Mouse (Mus musculus): ENCODE data around the gene Tmem242. TPM values are rescaled to one million over a fixed set of nuclear protein-coding genes. Genes with fewer than 3 reads are reported as not detected.

Tmem242 gene
- polyA plus RNA-seq, 1 experiment: 72.7 TPM

DNA sequence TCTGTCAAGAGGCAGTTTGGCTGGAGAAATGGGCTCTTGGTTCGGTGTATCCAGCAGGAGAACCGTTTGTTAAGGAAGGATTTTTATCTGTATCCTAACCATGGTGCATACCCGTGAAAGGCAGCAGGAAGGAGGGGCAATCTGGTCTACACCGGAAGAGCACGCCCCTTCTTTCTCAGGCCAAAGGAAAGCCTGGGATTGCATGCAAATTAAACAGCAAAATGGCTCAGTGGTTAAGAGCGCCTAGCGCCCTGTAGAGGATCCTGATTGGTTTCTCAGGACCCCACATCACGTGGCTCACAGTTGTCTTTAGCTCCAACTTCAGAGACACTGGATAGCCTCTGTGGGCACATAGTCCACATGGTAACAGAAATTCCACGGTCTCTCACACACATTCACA, 21.0 kb downstream of the Tmem242 start:
- Histone ChIP-seq H3K4me3 (ENCODE audit: insufficient read depth, low read length) (no peak overlapping the region), H3K4me1 (ENCODE audit: control insufficient read depth, insufficient read depth, low read length) (no peaks in the 10 kb centered on the region), H3K27ac (ENCODE audit: insufficient read depth, low read depth, low read length) (no peak overlapping the region)
- TF ChIP-seq POLR2A (IDR thresholded peaks at IDR 0.05; ENCODE audit: borderline replicate concordance, low read depth, low read length) (no peak), CTCF (IDR thresholded peaks at IDR 0.05; ENCODE audit: low read depth, low read length) (no peak)

DNA sequence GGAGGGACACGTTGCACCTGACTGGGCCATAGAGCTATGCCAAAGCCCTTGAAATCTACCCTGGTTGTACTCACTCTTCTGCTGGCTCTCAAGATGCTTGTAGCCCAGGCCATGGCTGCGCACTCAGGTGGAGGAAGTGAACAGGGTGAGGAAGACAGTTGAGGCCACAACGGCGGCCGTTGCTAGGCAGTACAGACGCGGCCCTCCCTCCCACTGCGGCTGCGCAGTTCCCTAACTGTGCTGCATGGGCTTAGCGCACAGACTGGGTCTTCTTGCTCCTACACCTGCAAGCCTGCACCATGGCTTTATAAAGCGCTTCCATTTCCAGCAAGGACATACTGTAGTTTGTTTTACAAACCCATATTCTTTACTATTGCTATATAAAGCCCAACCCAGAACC, 21.5 kb downstream of the Tmem242 start, which contains the start of gene Ldhal6b:
Ldhal6b (minus strand) TSS at position 223 of the 400 bp plus-strand sequence.
- TF ChIP-seq POLR2A (IDR thresholded peaks at IDR 0.05; ENCODE audit: borderline replicate concordance, low read depth, low read length) (no peak), CTCF (IDR thresholded peaks at IDR 0.05; ENCODE audit: low read depth, low read length) (no peak)
- H3K4me1 ChIP-seq (ENCODE audit: control insufficient read depth, insufficient read depth, low read length): no peaks in the 10 kb centered on the region
- H3K4me3 ChIP-seq (ENCODE audit: insufficient read depth, low read length): no peak within 1 kb of the TSS
- no peak within 1 kb of the TSS for H3K27ac ChIP-seq (ENCODE audit: insufficient read depth, low read depth, low read length)

DNA sequence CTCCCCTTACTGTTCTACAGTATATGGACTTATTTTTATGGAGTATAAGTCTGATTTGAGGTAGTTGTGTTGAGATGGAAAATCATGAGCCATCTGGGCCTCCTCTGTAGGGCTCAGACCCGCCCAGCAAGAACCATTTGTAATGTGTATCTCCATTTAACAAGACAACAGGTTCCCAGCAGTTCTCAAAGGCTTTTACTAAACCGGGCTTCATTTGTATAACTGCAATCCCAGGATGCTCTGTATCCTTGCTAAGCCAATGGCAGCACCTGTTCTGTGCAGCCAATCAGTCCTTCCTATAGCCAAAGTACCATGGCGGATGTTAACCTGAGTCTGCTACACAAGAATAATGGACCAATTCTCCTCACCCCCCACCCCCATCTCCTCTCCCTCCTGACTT, 23.5 kb downstream of the Tmem242 start:
- Histone ChIP-seq H3K4me1 (ENCODE audit: control insufficient read depth, insufficient read depth, low read length) (no peaks in the 10 kb centered on the region), H3K4me3 (ENCODE audit: insufficient read depth, low read length) (no peak overlapping the region), H3K27ac (ENCODE audit: insufficient read depth, low read depth, low read length) (no peak overlapping the region)
- TF ChIP-seq CTCF (IDR thresholded peaks at IDR 0.05; ENCODE audit: low read depth, low read length) (no peak), POLR2A (IDR thresholded peaks at IDR 0.05; ENCODE audit: borderline replicate concordance, low read depth, low read length) (no peak)

DNA sequence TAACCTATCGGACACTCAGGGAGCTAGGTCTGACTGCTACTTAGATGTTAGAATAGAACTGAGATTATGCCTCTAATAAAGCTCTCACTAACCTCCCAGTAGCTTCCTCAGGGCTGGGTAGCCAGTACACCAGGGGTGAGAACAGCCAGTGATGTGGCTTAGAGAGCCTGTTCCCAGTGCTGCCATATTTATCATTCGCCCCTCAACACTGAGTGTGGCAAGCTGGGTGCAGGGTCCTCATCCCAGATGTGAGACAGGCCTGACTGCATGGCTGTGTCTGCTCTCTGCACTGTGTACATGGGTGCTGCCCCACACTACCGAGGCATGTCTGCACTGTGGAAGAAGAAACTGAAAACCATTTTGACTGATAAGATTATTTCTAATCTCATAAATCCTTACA, 26.0 kb downstream of the Tmem242 start:
- Histone ChIP-seq H3K4me3 (ENCODE audit: insufficient read depth, low read length) (no peak overlapping the region), H3K27ac (ENCODE audit: insufficient read depth, low read depth, low read length) (no peak overlapping the region), H3K4me1 (ENCODE audit: control insufficient read depth, insufficient read depth, low read length) (no peaks in the 10 kb centered on the region)
- TF ChIP-seq POLR2A (IDR thresholded peaks at IDR 0.05; ENCODE audit: borderline replicate concordance, low read depth, low read length): no peak
- no peak for TF ChIP-seq CTCF (IDR thresholded peaks at IDR 0.05; ENCODE audit: low read depth, low read length)

DNA sequence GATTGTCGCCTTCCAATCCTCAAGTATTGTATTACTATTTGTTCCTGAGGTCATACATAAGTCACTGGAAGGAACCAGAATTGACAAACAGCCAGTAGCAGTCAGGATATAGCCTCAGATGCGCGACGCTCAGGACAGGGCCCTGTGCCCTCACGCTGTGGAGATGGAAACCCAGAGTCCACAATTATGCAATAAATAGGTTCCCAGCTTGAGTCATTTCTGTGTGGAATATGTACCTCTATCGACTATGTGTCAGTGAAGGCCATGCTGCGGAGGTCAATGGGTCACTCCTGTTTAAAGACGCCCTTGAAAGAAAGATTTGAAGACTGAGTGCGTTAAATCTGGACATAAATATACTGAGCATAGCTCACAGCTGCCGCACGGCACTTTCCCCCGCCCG, 26.7 kb downstream of the Tmem242 start:
- Histone ChIP-seq H3K27ac (ENCODE audit: insufficient read depth, low read depth, low read length) (no peak overlapping the region), H3K4me1 (ENCODE audit: control insufficient read depth, insufficient read depth, low read length) (no peaks in the 10 kb centered on the region), H3K4me3 (ENCODE audit: insufficient read depth, low read length) (no peak overlapping the region)
- TF ChIP-seq POLR2A (IDR thresholded peaks at IDR 0.05; ENCODE audit: borderline replicate concordance, low read depth, low read length) (no peak), CTCF (IDR thresholded peaks at IDR 0.05; ENCODE audit: low read depth, low read length) (no peak)

DNA sequence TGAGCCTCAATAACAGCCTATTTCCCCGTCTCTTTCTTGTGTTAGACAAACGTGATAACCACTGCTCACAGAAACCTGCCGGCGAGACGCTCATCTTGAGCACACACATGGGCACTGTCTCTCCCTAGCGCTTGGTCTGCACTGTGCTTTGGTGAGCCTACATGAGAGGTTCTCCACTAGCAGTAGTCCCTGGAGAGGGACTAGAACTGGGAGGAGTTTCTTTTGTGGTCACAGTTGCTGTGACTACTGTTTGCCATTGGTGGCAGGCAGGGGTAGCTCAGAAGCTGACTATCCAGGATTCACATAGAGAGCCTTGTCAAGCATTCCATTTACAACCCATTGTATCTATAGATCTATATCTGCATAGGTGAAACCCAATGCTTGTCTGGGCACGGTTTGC, 27.3 kb downstream of the Tmem242 start:
- no peak overlapping the region for H3K27ac ChIP-seq (ENCODE audit: insufficient read depth, low read depth, low read length)

DNA sequence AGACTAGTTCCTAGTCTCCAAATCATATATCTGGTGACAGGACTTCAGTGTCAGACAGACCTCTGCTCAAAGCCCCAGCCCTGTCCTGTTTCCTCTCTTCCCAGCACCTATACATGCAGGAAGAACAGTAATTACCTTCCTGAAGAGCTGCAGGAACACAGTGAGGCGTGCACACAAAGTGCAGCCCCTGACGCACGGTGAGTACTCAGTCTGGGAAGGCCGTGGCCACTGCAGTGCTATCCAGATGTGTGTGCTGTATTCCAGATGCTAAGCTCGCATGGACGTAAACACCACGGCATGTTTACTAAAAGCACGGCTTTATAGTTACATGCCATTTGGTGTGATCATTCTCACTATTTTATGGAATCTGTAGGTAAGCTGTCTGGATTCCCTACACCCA, 27.8 kb downstream of the Tmem242 start:
- TF ChIP-seq CTCF (IDR thresholded peaks at IDR 0.05; ENCODE audit: low read depth, low read length): no peak
- no peak for TF ChIP-seq POLR2A (IDR thresholded peaks at IDR 0.05; ENCODE audit: borderline replicate concordance, low read depth, low read length)

More for the DNA sequence above, 27.3 kb downstream of the Tmem242 start:
- no peak for TF ChIP-seq CTCF (IDR thresholded peaks at IDR 0.05; ENCODE audit: low read depth, low read length)
- TF ChIP-seq POLR2A (IDR thresholded peaks at IDR 0.05; ENCODE audit: borderline replicate concordance, low read depth, low read length): no peak
- H3K4me1 ChIP-seq (ENCODE audit: control insufficient read depth, insufficient read depth, low read length): no peaks in the 10 kb centered on the region
- no peak overlapping the region for H3K4me3 ChIP-seq (ENCODE audit: insufficient read depth, low read length)

DNA sequence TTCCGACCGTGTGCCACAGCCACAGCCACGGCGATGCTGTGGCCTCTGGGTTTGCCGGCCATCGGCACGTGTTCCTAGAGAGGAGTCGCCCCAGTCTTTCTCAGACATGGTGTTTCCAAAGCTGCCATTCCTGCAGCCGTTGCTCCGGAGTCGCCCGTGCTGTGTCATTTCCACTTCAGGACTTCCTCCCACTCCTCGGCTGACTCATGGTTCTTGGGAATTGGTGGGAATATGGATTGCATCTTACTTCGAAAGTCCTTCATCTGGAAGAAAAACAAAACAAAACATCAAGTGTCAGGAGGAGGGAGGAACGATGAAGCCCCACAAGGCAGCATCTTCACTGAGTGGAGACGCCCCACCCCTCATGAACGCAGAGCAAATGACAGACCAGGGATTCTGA, 28.9 kb downstream of the Tmem242 start:
- TF ChIP-seq POLR2A (IDR thresholded peaks at IDR 0.05; ENCODE audit: borderline replicate concordance, low read depth, low read length) (no peak), CTCF (IDR thresholded peaks at IDR 0.05; ENCODE audit: low read depth, low read length) (no peak)
- Histone ChIP-seq H3K4me1 (ENCODE audit: control insufficient read depth, insufficient read depth, low read length) (no peaks in the 10 kb centered on the region), H3K27ac (ENCODE audit: insufficient read depth, low read depth, low read length) (no peak overlapping the region), H3K4me3 (ENCODE audit: insufficient read depth, low read length) (no peak overlapping the region)

More for the DNA sequence above, 27.8 kb downstream of the Tmem242 start:
- Histone ChIP-seq H3K4me3 (ENCODE audit: insufficient read depth, low read length) (no peak overlapping the region), H3K27ac (ENCODE audit: insufficient read depth, low read depth, low read length) (no peak overlapping the region), H3K4me1 (ENCODE audit: control insufficient read depth, insufficient read depth, low read length) (no peaks in the 10 kb centered on the region)

DNA sequence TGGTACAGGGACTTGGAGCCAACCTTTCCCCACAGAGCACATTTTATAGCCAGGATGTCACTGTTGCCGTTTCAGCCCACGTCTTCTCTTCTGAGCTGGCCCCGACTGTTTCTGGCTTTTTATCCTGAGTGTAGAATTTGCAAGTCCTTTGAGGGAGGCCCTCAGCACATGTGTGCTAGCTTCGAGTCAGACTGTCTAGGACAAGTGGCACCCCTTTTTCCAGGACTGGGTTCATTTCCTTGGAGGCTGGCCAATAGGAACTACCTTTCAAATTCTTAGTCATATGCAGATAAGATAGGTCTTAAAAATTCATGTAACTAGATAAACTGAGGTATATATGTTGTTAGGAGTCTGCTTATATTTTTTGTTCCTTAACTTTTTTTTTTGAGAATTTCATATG, 29.7 kb downstream of the Tmem242 start:
- no peak for TF ChIP-seq POLR2A (IDR thresholded peaks at IDR 0.05; ENCODE audit: borderline replicate concordance, low read depth, low read length)
- TF ChIP-seq CTCF (IDR thresholded peaks at IDR 0.05; ENCODE audit: low read depth, low read length): no peak
- Histone ChIP-seq H3K27ac (ENCODE audit: insufficient read depth, low read depth, low read length) (no peak overlapping the region), H3K4me3 (ENCODE audit: insufficient read depth, low read length) (no peak overlapping the region), H3K4me1 (ENCODE audit: control insufficient read depth, insufficient read depth, low read length) (no peaks in the 10 kb centered on the region)

DNA sequence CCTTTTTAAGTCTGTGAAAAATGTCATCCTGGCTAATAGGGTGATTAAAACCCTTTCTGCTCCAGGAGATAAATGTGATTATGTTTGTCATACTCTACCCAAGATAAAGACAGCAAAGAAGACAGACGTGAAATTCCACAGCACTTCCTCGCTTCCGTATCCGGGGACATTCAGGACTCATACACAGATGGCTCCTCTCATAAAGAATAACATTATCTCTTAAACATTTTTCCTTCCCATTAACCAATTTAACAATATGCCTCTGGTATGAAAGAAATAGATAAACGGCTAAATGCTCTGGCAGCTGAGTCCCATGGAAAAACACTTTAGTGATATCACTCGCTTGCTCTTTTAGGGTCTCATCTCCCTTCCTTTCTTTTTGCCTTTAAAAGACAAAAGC, 33.0 kb downstream of the Tmem242 start:
- no peak overlapping the region for H3K27ac ChIP-seq (ENCODE audit: insufficient read depth, low read depth, low read length)

DNA sequence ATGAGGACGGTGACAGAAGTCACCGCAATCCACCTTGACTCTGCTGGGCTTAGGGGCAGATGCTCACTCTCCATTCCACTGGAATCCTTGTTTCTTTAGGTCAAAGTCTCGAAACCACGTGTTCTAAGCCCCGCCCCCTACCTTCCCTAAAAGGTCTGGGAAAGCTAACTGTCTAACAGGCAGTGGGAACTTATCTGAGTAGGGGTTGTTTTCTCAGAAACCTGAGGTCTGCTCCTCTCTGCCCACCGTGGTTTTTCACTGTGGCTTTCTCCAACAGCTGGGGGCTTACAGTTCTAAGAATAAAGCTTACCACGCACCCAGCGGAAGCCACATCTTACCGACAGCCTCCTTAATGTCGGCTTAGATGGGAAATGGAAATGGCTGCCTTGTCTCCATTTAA, 33.5 kb downstream of the Tmem242 start:
- Histone ChIP-seq H3K4me1 (ENCODE audit: control insufficient read depth, insufficient read depth, low read length) (peaks cover 8% of the 10 kb centered on the region), H3K4me3 (ENCODE audit: insufficient read depth, low read length) (no peak overlapping the region), H3K27ac (ENCODE audit: insufficient read depth, low read depth, low read length) (no peak overlapping the region)
- TF ChIP-seq POLR2A (IDR thresholded peaks at IDR 0.05; ENCODE audit: borderline replicate concordance, low read depth, low read length) (no peak), CTCF (IDR thresholded peaks at IDR 0.05; ENCODE audit: low read depth, low read length) (no peak)

More for the DNA sequence above, 33.0 kb downstream of the Tmem242 start:
- H3K4me1 ChIP-seq (ENCODE audit: control insufficient read depth, insufficient read depth, low read length): peaks cover 8% of the 10 kb centered on the region
- no peak for TF ChIP-seq CTCF (IDR thresholded peaks at IDR 0.05; ENCODE audit: low read depth, low read length)
- no peak for TF ChIP-seq POLR2A (IDR thresholded peaks at IDR 0.05; ENCODE audit: borderline replicate concordance, low read depth, low read length)
- no peak overlapping the region for H3K4me3 ChIP-seq (ENCODE audit: insufficient read depth, low read length)

All from bone marrow macrophage, adult 2 months (primary cell).